Mouse (Mus musculus) embryonic facial prominence, embryonic 11.5 days (tissue): ENCODE results near the gene Tle2. TPM values are rescaled to one million over a fixed set of nuclear protein-coding genes. Genes with fewer than 3 reads are reported as not detected.

Experiments used
- ATAC-seq: fragments of 200-750 bp; cut with Nextera tagmentation; replicated peaks from 2 replicates; pipeline ENCODE4 v1.8.0; 2017; ENCODE audit warnings: low read depth; ENCODE audit not compliant: insufficient number of reproducible peaks, low FRiP score, low TSS enrichment
- DNase-seq: peaks from one replicate; pipeline ENCODE4 v3.0.0-alpha.2; 2015; ENCODE audit warnings: low spot score
- H3K27ac ChIP-seq: fragments of 300-500 bp; sonication (generic); replicated peaks from 2 replicates; pipeline ENCODE4 v1.5.1; 2014; ENCODE audit warnings: mild to moderate bottlenecking, low read depth, low read length, control low read depth
- H3K27me3 ChIP-seq: fragments of 300-500 bp; sonication (generic); 2 replicates; pipeline ENCODE4 v1.6.1; 2014; ENCODE audit warnings: mild to moderate bottlenecking, low read length, moderate library complexity, mixed read lengths; ENCODE audit not compliant: control insufficient read depth, insufficient read depth
- H3K36me3 ChIP-seq: fragments of 300-500 bp; sonication (generic); replicated peaks from 2 replicates; pipeline ENCODE4 v1.6.1; 2014; ENCODE audit warnings: low read depth, mild to moderate bottlenecking, low read length, moderate library complexity, mixed read lengths; ENCODE audit not compliant: control insufficient read depth, insufficient read depth
- H3K4me1 ChIP-seq: fragments of 300-500 bp; sonication (generic); 2 replicates; pipeline ENCODE4 v1.6.1; 2014; ENCODE audit warnings: low read length, mixed read lengths; ENCODE audit not compliant: control insufficient read depth, insufficient read depth
- H3K4me2 ChIP-seq: fragments of 300-500 bp; sonication (generic); 2 replicates; pipeline ENCODE4 v1.6.1; 2014; ENCODE audit warnings: low read depth, mild to moderate bottlenecking, control low read depth, low read length, moderate library complexity
- H3K4me3 ChIP-seq: fragments of 300-500 bp; sonication (generic); 2 replicates; pipeline ENCODE4 v1.5.1; 2014; ENCODE audit warnings: low read depth, low read length, control low read depth
- H3K9ac ChIP-seq: fragments of 300-500 bp; sonication (generic); replicated peaks from 2 replicates; pipeline ENCODE4 v1.6.1; 2014; ENCODE audit warnings: mild to moderate bottlenecking, control low read depth, low read length
- H3K9me3 ChIP-seq: fragments of 300-500 bp; sonication (generic); replicated peaks from 2 replicates; pipeline ENCODE4 v1.6.1; 2016; ENCODE audit warnings: mild to moderate bottlenecking, low read length, inconsistent platforms, mixed read lengths; ENCODE audit not compliant: control insufficient read depth
- WGBS: fragments of 180-500 bp; shearing (Covaris S2); extraction: QIAGEN DNeasy Blood & Tissue Kit; methylation state at CpG from one replicate; pipeline ENCODE4 v1.1.7; 2014; 5-methylcytosine and 5-hydroxymethylcytosine counted together
- polyA plus RNA-seq: library from polyadenylated mRNA; unstranded; fragments of >200 nt; fragmentation: Nextera tagmentation; extraction: Ambion mirVana; gene quantifications from 2 replicates; pipeline ENCODE4 v1.2.1, GENCODE M21; 2014

Gene Tle2
- polyA plus RNA-seq, 1 experiment from 2014 or later, result 14.1 TPM

GRCm38 (mm10) chr10:81604968-81605665 is 30.8 kb downstream of the Tle2 start:
- Histone ChIP-seq H3K27ac (peak overlapping the region; percentile 63; the same call in 1 of the 2 replicates), H3K4me3 (peak overlapping the region; percentile 36), H3K9me3 (no peaks in the 10 kb centered on the region), H3K4me2 (peak overlapping the region; percentile 66; the same call in 1 of the 2 replicates), H3K9ac (peak overlapping the region; percentile 43), H3K27me3 (no peaks in the 10 kb centered on the region), H3K4me1 (peaks cover 4% of the 10 kb centered on the region), H3K36me3 (no peaks in the 10 kb centered on the region)
- DNase-seq (peak; percentile 95), ATAC-seq (0 out of 2 replicates have a peak, but pooled peaks have one; percentile 8)
- WGBS, result 20% methylated on average over 29 of the region's 29 CpGs

- no peaks in the 10 kb centered on the region for H3K27me3 ChIP-seq
- DNase-seq (no peak), ATAC-seq (no peak)
- H3K4me3 ChIP-seq, result peak overlapping the region; percentile 36
- peak overlapping the region; percentile 63 for H3K27ac ChIP-seq
- WGBS, result 4% methylated on average over 14 of the region's 14 CpGs
- peak overlapping the region; percentile 43 for H3K9ac ChIP-seq
- H3K9me3 ChIP-seq, result no peaks in the 10 kb centered on the region
- H3K36me3 ChIP-seq, result no peaks in the 10 kb centered on the region
- H3K4me2 ChIP-seq, result peak overlapping the region; percentile 66
- H3K4me1 ChIP-seq, result peaks cover 4% of the 10 kb centered on the region
Observed at GRCm38 (mm10) chr10:81605666-81605973, 31.3 kb downstream of the Tle2 start.

- DNase-seq (peak; percentile 98), ATAC-seq (peak; percentile 75)
- H3K36me3 ChIP-seq, result no peaks in the 10 kb centered on the region
- H3K9ac ChIP-seq, result peak within 1 kb of the TSS; percentile 67
- under 1% methylated on average over 39 of the region's 39 CpGs for WGBS
- no peaks in the 10 kb centered on the region for H3K27me3 ChIP-seq
- peak within 1 kb of the TSS; percentile 50 for H3K4me3 ChIP-seq
- H3K9me3 ChIP-seq, result no peaks in the 10 kb centered on the region
- H3K27ac ChIP-seq, result peak within 1 kb of the TSS; percentile 70
- H3K4me2 ChIP-seq, result peak within 1 kb of the TSS; percentile 80
- H3K4me1 ChIP-seq, result peaks cover 4% of the 10 kb centered on the region
Observed at GRCm38 (mm10) chr10:81605974-81606751, 31.8 kb downstream of the Tle2 start, which contains the start of gene BC025920. Gene BC025920, plus strand, starts transcription at chr10:81606270.

GRCm38 (mm10) chr10:81608308-81608707 is 33.9 kb downstream of the Tle2 start:
- Histone ChIP-seq H3K27ac (no peak overlapping the region), H3K4me2 (no peak overlapping the region), H3K4me3 (no peak overlapping the region), H3K9me3 (no peaks in the 10 kb centered on the region), H3K27me3 (no peaks in the 10 kb centered on the region), H3K9ac (no peak overlapping the region), H3K4me1 (no peaks in the 10 kb centered on the region), H3K36me3 (no peaks in the 10 kb centered on the region)
- WGBS, result 93% methylated on average over 1 of the region's 1 CpGs
- no peak for DNase-seq
- no peak for ATAC-seq

- Histone ChIP-seq H3K27ac (no peak overlapping the region), H3K4me1 (no peaks in the 10 kb centered on the region), H3K36me3 (no peaks in the 10 kb centered on the region), H3K4me2 (no peak overlapping the region), H3K9ac (no peak overlapping the region), H3K4me3 (no peak overlapping the region), H3K27me3 (no peaks in the 10 kb centered on the region), H3K9me3 (no peaks in the 10 kb centered on the region)
- DNase-seq, result no peak
- ATAC-seq, result no peak
- WGBS, result 75% methylated on average over 3 of the region's 3 CpGs
Observed at GRCm38 (mm10) chr10:81612779-81613178, 38.4 kb downstream of the Tle2 start.

- WGBS, result 62% methylated on average over 6 of the region's 6 CpGs
- Histone ChIP-seq H3K4me3 (no peak overlapping the region), H3K4me1 (no peaks in the 10 kb centered on the region), H3K9me3 (no peaks in the 10 kb centered on the region), H3K27ac (no peak overlapping the region), H3K9ac (no peak overlapping the region), H3K27me3 (no peaks in the 10 kb centered on the region), H3K36me3 (no peaks in the 10 kb centered on the region; the same call in 1 of the 2 replicates), H3K4me2 (no peak overlapping the region)
- DNase-seq (peak; percentile 34), ATAC-seq (0 out of 2 replicates have a peak, but pooled peaks have one; percentile 54)
Observed at GRCm38 (mm10) chr10:81615486-81615885, 41.1 kb downstream of the Tle2 start.

- no peak overlapping the region for H3K9ac ChIP-seq
- H3K27me3 ChIP-seq, result no peaks in the 10 kb centered on the region
- no peaks in the 10 kb centered on the region for H3K4me1 ChIP-seq
- H3K4me3 ChIP-seq, result no peak overlapping the region
- no peaks in the 10 kb centered on the region for H3K9me3 ChIP-seq
- no peak overlapping the region for H3K4me2 ChIP-seq
- DNase-seq, result no peak
- no peak overlapping the region for H3K27ac ChIP-seq
- 79% methylated on average over 5 of the region's 5 CpGs for WGBS
- H3K36me3 ChIP-seq, result peaks cover 6% of the 10 kb centered on the region
- ATAC-seq, result no peak
Observed at GRCm38 (mm10) chr10:81619976-81620375, 45.6 kb downstream of the Tle2 start.

GRCm38 (mm10) chr10:81620786-81621185 is 46.4 kb downstream of the Tle2 start:
- H3K9ac ChIP-seq, result no peak overlapping the region
- DNase-seq, result no peak
- no peaks in the 10 kb centered on the region for H3K9me3 ChIP-seq
- H3K36me3 ChIP-seq, result peaks cover 6% of the 10 kb centered on the region
- H3K4me2 ChIP-seq, result no peak overlapping the region
- no peak overlapping the region for H3K27ac ChIP-seq
- 62% methylated on average over 9 of the region's 9 CpGs for WGBS
- no peak overlapping the region for H3K4me3 ChIP-seq
- H3K4me1 ChIP-seq, result no peaks in the 10 kb centered on the region
- no peak for ATAC-seq
- H3K27me3 ChIP-seq, result no peaks in the 10 kb centered on the region
